Mouse (Mus musculus) thymus, adult 2 months (tissue): ENCODE data around the gene Hfe2.

Experiments used
- CTCF ChIP-seq: fragments of 200-500 bp; IDR thresholded peaks from 2 replicates; pipeline ENCODE4 v1.5.1; 2012; ENCODE audit warnings: mild to moderate bottlenecking, control low read depth, low read length, moderate library complexity, borderline replicate concordance; ENCODE audit not compliant: control insufficient read depth, poor library complexity, insufficient read depth; ENCODE audit errors: extremely low read depth
- POLR2A ChIP-seq: fragments of 200-500 bp; IDR thresholded peaks from 2 replicates; pipeline ENCODE4 v1.6.1; 2012; ENCODE audit warnings: mild to moderate bottlenecking, low read length, control low read depth, moderate library complexity; ENCODE audit not compliant: control insufficient read depth, poor library complexity, insufficient read depth; ENCODE audit errors: extremely low read depth

DNA sequence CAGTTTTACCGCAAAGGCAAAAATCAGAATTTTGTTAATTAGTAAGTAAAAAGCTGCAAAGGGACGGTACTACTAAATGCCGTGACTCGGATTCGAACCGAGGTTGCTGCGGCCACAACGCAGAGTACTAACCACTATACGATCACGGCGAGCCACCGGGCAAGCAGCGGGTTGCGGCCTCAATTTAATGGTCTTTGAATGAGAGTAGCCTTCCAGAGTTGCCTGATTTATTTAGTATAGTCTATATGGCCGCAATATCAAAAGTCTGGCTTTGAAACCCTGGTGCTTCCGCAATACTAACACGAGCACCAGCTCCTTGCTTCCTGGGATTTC lies 24.7 kb upstream of the Hfe2 start:
- TF ChIP-seq POLR2A (no peak), CTCF (no peak)
